Mouse (Mus musculus) retina, adult 2 months (tissue): ENCODE measurements around the gene Sorl1.

Experiments
- DNase-seq: peaks from one replicate; pipeline ENCODE4 v3.0.0-alpha.2; 2012; ENCODE audit warnings: low read depth, low spot score

Sorl1 gene

DNA sequence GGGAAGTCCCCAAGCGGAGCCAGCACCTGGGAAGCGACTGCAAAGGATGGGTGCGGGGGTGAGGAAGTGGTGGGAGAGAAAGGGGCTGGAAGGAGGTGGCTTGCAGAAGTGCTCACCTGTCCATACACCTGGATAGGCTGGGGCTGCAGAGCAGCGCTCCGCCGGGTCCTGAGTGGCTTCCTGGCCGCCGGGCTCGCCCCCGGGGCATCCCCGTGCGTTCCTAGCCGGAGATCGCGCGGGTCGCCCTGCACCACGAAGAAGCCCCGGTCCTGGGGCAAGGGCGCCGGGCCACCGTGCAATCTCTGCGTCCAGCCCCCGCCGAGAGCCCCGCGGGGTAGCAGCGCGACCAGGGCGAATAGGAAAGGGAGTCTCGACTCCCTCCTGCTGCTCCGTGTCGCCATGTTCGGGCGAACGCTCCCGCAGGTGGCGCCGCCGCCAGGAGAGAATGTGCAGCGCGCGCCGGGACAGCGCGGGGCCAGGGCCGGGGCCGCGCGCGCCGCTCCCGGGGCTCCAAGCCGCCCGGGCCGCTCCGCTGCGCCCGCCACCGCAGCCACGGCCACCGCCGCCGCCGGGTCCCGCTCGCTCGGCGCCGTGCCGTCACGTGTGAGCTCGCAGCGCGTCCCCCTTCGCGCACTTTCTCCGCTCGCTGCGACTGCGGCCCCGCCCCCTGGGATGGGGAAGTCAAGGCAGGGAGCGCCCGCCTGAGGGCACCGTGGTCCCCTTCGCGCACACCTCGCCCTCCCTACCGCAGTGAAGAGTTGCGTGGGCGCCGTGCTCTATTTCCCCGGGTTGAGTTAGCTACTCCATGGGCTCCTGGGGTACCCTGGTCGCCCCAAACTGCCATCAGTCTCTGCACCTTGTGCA, at the start of gene Sorl1:
TSS of gene Sorl1 (minus strand) at position 585 of the 864 bp plus-strand sequence.
- no peak for DNase-seq

DNA sequence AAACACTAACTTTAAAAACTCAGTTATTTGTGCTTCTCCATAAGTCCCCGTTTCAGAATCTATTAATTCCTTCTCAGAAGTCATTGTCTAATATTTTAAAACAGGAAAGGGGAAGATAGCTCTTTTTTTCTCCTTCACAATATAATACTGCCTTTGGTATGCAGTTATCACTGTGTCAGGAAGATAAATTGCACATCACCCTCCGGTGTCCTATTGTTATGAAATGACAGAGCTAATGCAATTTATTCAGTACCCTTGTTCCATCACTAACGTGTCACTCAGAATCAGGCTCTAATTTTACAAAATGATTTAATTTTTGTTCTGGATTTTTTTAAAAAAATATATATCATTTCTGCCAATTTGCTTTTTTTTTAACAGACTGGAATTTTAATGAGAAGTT, 49.7 kb upstream of the Sorl1 start:
- no peak for DNase-seq

DNA sequence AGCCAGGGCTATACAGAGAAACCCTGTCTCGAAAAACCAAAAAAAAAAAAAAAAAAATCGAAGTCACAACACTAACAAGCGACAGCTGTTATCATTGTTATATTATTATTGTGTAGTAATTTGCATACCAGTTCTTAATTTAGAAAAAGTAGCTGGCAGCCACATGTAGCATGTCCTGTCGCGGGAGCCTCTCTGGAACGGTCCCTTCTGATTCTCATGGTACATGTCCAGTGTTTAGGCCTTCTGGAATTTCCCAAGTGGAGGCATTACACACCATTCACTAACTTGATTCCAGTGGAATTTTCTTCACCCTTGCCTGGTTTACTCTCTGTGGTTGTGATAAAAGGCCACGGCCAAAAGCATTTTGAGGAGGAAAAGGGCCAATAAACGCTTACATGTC, 45.4 kb upstream of the Sorl1 start:
- DNase-seq, result no peak

DNA sequence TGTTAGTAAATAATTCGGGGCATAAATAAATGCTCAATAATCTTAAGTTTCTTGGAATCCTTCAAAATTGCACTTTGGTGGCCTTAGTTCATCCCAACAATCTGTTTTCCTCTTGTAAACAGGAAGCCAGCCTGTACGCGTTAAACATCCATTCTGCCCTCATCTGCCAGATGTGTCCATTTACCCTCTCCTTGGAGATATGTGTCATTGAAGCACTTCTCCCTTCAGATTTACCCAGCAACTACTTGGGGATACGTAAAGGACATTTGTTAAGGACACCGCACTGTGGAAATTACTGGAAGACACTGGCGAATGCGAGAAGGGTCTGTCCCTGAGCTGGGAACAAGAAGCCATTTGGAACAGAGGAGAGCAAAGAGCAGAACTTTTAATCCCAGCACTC, 44.9 kb upstream of the Sorl1 start:
- no peak for DNase-seq

DNA sequence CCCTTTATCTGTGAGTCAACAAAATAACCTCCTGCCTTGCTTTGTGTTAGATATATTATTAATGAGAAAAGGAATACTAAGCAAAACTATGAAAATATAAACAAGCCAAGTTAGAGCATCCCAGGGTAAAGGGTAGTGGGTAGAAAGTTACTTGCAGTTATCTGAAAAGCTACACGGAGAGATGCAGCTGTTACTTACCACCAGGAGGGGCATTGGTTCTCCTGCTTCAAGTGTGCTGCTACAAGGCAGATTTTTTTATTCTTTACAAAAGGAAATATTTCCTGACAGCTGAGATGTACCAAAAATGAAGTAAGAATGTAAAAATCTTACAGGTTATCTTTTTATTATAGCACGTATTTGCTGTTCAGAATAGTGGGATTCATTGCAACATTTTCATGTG, 40.8 kb upstream of the Sorl1 start:
- DNase-seq, result no peak

DNA sequence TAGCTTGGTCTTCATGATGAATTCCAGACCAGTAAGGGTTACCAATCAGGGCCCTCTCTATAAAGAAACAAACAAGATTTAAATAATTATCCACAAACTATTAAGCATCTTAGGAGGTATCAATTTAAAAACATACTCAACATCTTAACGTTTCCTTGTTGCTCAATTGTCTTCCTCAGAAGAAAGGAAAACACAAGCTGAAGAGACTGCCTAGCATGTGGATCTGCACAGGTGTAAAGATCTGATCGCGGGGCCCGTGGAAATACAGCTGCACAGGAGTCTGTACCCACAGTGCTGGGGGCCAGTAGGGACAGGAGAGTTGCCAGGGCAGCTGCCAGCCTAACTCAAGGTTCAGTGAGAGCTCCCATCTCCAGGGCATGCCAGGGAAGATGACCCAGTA, 38.9 kb upstream of the Sorl1 start:
- DNase-seq, result no peak

DNA sequence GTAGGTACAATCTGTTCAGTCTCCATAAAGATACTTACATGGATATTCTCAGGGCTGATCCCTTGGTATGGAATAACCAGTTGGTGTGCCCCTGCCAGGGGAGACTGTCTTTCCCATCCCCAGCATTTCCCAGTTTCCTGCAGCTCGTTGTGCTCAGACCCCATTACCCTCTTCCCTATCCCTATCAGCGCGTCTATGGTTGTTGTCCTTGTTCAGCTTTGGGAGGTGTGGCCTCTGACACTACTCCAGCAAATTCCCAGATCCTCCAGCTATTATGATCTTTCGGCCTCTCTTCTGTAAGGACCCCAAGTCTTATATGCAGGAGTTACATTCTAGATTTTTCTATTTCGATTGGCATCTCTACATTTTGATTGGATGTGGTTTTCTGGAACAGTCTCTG, 35.3 kb upstream of the Sorl1 start:
- DNase-seq, result no peak

DNA sequence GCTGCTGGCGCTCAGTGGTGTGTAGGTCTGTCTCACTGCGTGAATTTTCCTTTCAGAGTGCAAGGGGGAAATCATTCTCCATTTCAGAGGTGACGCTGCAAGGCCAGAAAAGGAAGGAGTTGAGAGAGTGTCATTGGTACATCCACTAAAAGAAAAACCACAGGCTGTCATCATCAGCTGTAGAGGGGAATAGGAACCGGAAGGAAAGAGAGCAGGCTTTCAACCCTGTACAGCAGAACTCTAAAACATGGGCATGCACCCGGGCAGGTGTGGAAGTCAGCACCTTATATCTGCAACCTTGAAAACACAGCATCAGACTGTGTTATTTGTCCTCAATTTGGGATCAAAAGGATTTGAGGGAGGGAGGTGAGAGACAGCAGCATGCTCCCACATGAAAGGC, 34.6 kb upstream of the Sorl1 start:
- DNase-seq, result no peak

DNA sequence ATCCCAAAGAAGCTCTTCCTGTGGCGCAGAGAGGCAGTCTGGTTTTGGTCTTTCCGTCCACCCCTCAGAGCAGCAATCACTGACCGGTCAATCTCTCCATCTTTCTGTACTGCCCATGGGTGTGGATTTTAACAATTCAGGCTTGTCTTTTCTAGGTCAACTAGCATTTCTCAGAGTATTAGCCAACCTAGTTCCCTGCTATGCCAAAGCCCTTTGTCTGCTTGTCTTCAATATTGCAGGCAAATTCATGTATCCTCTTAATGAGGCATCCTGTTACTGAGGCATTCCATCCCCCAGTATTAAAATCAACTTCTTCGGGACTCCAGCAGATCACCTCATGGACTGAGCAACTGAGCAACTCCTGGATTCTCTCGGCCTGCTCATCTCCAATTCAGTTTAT, 33.9 kb upstream of the Sorl1 start:
- DNase-seq, result no peak

DNA sequence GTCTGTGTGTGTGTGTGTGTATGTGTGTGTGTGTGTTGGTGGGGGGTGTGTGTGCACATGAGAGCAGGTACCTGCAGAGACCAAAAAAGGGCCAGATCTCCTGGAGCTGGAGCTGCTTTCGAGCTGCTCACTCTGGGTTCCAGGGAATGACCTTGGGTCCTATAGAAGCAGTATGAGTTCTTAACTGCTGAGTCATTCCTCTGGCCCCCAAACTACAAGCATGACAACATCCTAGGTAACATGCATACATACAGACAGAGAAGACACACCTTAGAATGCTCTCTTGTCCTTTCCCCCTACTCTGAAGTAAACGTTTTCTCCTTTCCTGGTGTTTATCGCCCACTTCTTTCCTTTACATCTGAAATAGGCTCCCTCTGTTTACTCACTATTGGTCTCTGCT, 32.5 kb upstream of the Sorl1 start:
- no peak for DNase-seq

DNA sequence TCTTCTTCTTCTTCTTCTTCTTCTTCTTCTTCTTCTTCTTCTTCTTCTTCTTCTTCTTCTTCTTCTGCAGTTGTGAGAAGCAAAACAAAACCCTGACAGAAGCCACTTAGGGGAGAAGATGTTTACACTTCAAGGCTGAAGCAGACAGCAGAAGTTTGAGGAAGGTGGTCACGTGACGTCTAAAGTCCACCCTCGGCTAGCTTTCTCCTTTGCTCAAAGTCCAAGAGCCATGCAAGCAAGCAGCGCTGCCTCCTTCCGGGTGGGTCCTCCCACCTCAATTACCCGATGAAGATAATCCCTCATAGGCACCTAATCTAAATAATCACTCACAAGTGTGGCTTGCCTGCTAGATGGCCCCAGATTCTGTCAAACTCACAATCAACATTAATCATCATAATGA, 30.6 kb upstream of the Sorl1 start:
- no peak for DNase-seq

DNA sequence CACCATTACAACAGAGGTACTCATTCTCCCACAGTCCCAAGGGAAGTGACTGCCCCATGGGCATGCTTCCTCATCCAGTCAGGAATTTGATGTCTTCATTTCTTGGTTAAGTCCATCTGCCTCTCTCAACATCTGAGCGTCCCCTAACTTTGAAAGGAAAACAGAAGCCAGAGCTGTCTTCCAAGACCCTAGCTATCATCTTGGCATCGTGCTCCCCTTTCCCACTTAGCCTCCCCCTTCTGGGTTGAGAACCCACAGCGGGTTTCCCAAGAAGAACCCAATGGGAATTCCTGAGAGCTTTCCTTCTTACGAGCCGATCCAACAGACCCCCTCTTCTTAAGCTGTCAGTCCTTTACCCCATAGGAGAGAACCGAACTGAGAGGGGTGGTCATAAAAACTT, 24.7 kb upstream of the Sorl1 start:
- no peak for DNase-seq

DNA sequence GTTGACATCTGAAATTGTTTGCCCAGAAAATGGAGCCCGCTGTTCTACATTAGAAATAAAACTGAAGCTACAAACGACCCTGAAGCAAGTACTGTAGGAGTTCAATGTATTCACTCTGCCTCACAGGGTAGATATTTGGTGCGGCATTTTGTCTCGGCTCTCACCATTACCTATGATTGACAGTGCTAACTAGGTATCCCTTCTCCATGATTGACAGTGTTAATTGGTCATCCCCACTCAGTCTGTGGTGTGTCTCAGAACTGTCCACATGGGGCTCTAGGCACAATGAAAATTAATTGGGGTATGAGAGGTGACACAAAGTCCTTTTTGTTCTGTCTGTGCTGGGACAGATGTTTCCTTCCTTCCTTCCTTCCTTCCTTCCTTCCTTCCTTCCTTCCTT, 23.9 kb upstream of the Sorl1 start:
- no peak for DNase-seq

DNA sequence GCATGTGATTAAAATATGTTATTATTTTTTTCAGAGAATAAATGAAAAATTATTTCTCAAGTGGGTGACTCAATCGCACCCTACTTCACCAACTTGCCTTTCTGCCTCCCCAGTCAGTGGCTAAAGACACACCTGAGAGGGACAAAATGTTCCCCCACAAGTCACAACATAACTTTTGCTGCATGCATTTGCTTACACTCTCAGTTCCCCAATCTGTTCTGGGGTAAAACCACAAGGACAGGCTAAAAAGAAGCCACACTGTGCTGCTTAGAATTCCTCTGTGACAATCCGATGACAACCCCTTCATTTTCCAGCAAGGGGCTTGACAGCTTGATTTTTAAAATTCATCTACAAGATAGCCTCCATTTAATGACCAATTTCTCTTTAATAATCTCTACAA, 22.4 kb upstream of the Sorl1 start:
- DNase-seq, result no peak

DNA sequence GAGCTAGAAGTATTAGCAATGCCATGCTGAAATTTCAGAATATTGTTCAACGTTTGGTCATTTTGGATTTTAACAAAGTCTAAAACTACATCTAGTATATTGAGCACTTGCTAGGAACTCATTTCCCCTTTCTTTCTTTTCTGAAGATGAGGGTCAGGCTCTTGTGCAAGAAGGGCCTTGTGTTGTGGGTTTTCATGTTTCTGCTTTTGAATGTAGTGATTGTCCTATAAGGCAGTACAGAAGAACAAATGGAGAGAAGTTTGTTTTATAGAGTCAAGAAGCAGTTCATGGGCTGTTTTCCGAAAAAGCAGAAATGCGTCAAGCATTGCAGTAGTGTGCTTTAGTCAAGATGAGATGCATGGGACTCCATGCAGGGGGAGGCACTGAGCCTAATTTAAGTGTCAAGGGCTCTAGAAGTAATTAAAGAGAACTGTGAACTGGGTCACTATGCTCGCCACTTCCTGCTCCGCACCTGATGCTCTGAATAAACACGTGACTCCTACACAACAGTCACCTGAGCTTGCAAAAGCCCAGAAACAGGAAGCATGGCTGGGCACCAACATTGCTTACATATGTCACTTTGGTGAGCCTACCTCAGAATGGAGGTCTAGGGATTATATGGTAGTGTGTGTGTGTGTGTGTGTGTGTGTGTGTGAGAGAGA, 17.6 kb upstream of the Sorl1 start:
- DNase-seq, result no peak

DNA sequence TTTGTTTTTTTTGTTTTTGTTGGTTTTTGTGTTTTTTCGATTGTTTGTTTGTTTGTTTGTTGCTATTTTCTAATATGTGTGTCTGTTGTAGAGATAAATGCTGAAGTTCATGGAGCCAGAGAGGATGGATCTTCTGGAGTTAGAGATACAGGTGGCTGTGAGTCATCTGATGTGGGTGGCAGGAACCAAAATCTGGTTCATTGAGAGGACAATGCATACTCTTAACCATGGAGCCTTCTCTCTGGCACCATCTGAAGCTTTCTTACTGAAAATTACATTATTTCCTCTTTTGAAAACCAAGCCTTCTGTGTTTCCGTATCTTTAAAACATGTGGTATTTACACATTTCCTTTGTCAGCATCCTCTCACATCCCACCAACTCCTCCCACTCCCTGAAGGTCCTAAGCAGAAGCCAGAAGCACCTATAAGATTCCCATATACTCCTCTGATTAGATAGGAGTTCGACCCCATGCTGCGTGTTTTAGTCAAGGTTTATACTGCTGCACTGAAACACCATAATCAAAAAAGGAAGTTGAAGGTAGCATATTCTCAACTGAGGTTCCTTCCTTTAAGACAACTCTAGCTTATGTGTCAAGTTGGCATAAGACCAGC, 14.3 kb upstream of the Sorl1 start:
- DNase-seq, result no peak

DNA sequence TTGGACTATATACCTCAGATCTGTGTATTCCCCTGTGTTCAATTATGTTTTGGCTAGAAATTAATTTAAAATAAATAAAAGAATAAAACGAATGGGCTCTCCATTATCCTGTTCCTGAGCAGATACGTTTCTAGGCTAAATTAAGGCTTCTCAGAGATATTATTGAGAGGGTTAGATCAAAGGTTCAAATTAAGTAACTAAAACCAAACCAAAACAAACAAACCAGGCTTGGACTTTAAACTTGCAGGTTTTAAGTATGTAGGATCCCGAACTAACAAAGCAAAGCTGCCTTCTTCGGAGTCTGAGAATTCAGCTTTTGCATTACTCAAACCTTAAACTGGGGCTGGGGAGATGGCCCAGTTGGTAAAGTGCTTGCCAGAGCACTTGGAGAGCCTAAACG, 13.5 kb upstream of the Sorl1 start:
- no peak for DNase-seq

DNA sequence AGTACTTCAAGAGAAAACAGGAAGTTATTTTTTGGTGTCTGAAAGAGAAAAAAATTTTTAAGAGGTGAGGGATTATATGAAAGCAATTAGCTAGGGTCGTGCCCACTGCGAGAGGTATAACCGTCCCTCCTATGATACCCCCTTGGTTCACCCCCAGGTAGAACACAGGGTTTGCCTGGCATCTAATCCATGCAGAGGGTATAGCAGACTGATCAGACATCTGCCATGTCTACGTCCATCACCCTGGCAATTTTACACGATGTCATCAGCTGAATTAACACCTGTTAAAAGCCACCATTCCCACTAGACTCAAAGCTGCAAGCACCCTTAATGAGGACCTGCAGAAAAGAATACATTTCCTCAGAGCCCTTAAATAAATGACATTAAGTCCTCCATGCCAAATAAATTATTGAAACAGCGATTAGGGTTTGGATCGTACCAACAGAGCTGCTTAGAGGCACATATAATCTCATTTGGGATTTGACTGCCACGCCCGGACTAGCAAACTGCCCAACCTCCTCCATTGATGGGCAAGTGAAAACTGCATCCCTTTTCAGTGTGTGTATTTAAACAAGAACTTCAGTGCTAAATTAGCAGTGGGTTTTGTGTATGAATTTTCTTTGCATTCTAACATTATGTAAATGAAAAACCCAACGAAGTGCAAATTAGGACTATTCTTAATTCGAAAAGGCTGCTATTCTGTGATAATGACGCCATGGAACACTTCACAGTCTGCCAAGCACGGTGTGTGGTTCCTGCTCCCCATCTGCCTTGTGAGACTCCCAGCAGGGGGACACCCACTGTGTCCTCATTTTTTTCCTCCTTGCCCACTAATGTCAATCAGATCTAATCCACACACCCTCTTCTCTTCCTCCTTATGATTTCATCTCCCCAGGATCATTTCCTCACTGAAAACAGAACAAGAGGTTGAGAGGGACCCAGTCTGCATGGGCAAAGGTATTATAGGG, 7.0 kb upstream of the Sorl1 start:
- no peak for DNase-seq

DNA sequence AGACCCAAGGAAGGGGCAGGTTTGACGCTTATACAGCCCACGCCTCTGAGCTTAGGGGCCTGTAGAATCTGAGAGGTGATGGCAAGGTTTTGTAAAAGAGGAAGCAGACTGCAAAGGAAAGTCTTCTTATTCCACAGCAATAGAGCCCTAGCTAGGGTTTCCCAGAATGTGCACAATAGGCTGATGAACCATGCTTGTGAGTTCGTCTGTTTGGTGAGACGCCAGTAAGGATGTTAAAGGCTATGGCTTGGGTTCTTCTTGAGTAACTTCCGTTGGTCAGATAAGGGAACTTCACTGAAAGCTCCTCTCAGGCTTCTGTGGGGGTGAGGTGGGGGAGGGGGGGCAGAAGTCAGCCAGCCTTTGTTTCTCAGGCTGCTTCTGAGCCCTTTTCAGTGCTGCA, 3.9 kb upstream of the Sorl1 start:
- no peak for DNase-seq

DNA sequence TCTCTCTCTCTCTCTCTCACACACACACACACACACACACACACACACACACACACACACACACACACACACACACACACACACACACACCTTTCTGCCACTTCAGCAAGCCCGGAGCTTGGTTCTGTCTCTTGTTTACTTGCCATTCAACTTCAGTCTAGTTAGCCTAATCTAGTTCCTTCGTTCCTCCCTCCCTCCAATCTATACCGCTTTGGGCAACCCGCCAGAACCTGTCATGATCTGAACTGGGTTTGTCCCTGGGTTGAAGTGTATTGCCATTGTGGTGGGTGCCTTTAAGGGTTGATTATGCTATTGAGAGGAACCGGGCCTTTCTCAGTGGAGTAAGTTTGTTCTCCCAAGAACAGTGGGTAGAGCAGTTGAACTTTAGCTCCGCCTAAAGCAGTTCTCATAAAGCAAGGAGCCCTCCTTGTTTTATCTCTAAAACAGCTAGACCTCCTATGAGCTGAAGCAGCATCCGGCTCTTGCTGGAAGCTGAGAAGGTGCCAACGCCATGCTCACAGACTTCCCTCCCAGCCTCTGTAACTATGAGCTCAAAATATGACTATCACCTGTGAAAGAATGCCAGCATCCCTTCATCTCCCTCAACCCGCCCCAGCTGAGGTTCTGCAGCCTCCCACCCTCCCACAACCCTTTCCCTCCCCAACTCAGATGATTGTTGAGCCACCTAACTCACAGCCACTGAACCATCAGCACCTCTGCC, 1.3 kb upstream of the Sorl1 start:
- no peak for DNase-seq

DNA sequence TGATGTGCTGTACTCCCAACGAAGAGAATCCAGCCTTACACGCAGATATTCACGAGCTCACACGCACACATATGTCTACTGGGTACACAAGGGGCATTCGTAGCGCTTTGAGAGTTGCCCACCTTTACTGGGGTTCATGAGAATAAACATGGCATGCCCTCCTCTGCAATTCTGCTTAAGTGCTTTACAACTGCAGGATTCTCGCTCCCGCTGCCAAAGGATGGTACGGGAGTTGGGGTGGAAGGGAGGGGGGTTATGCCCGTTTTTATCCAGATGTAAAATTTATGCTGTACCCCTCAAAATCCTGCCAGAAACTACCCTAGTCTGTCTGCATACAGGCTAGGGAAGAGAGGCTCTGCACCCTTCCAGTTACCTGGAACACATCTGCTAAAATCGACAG, 893 bp downstream of the Sorl1 start:
- no peak for DNase-seq
